Mouse (Mus musculus) hindbrain, embryonic 16.5 days (tissue): ENCODE data around the gene Fam189a1. TPM values are rescaled to one million over a fixed set of nuclear protein-coding genes. Genes with fewer than 3 reads are reported as not detected.
A peak's percentile ranks its signal among the peaks of the same experiment; 100 is the strongest.

Experiments used
- ATAC-seq: fragments of 200-750 bp; cut with Nextera tagmentation; 2 replicates; pipeline ENCODE4 v1.8.0; 2017; ENCODE audit warnings: moderate TSS enrichment, moderate library complexity
- H3K27ac ChIP-seq: fragments of 300-500 bp; sonication (generic); 2 replicates; pipeline ENCODE4 v1.5.1; 2014; ENCODE audit warnings: low read depth, mild to moderate bottlenecking, control low read depth, low read length, moderate library complexity
- H3K27me3 ChIP-seq: fragments of 300-500 bp; sonication (generic); replicated peaks from 2 replicates; pipeline ENCODE4 v1.6.1; 2014; ENCODE audit warnings: low read length; ENCODE audit not compliant: control insufficient read depth, insufficient read depth
- H3K36me3 ChIP-seq: fragments of 300-500 bp; sonication (generic); 2 replicates; pipeline ENCODE4 v1.6.1; 2014; ENCODE audit warnings: mild to moderate bottlenecking, low read length, moderate library complexity, mixed read lengths; ENCODE audit not compliant: control insufficient read depth, insufficient read depth
- H3K4me1 ChIP-seq: fragments of 300-500 bp; sonication (generic); 2 replicates; pipeline ENCODE4 v1.6.1; 2014; ENCODE audit warnings: low read depth, low read length; ENCODE audit not compliant: control insufficient read depth, insufficient read depth
- H3K4me2 ChIP-seq: fragments of 300-500 bp; sonication (generic); 2 replicates; pipeline ENCODE4 v1.6.1; 2014; ENCODE audit warnings: mild to moderate bottlenecking, low read length, control low read depth, moderate library complexity
- H3K4me3 ChIP-seq: fragments of 300-500 bp; sonication (generic); 2 replicates; pipeline ENCODE4 v1.5.1; 2014; ENCODE audit warnings: mild to moderate bottlenecking, low read length, control low read depth, moderate library complexity
- H3K9ac ChIP-seq: fragments of 300-500 bp; sonication (generic); 2 replicates; pipeline ENCODE4 v1.6.1; 2014; ENCODE audit warnings: low read depth, mild to moderate bottlenecking, control low read depth, low read length, moderate library complexity
- H3K9me3 ChIP-seq: fragments of 300-500 bp; sonication (generic); 2 replicates; pipeline ENCODE4 v1.6.1; 2014; ENCODE audit warnings: mild to moderate bottlenecking, low read length, moderate library complexity; ENCODE audit not compliant: control insufficient read depth
- WGBS: fragments of 180-500 bp; shearing (Covaris S2); extraction: QIAGEN DNeasy Blood & Tissue Kit; methylation state at CpG from one replicate; pipeline ENCODE4 v1.1.7; 2014; 5-methylcytosine and 5-hydroxymethylcytosine counted together
- polyA plus RNA-seq: library from polyadenylated mRNA; unstranded; fragments of >200 nt; fragmentation: Nextera tagmentation; extraction: Ambion mirVana; gene quantifications from 2 replicates; pipeline ENCODE4 v1.2.1, GENCODE M21; 2015

Fam189a1 gene
- polyA plus RNA-seq, 1 experiment from 2014 or later: 7.9 TPM

GRCm38 (mm10) chr7:64856526-64857082, 299.8 kb downstream of the Fam189a1 start:
- H3K4me3 ChIP-seq: peak overlapping the region; percentile 2; the same call in 1 of the 2 replicates
- H3K9ac ChIP-seq: no peak overlapping the region
- H3K27ac ChIP-seq: no peak overlapping the region
- peak overlapping the region; percentile 41 for H3K4me2 ChIP-seq
- H3K4me1 ChIP-seq: no peaks in the 10 kb centered on the region
- ATAC-seq: 0 out of 2 replicates have a peak, but pooled peaks have one; percentile 50
- no peaks in the 10 kb centered on the region for H3K9me3 ChIP-seq
- 45% methylated on average over 12 of the region's 12 CpGs for WGBS
- no peaks in the 10 kb centered on the region for H3K27me3 ChIP-seq
- H3K36me3 ChIP-seq: no peaks in the 10 kb centered on the region

GRCm38 (mm10) chr7:64855976-64856375, 300.4 kb downstream of the Fam189a1 start:
- H3K4me2 ChIP-seq: peak overlapping the region; percentile 41
- 48% methylated on average over 15 of the region's 15 CpGs for WGBS
- no peak overlapping the region for H3K27ac ChIP-seq
- peak overlapping the region; percentile 2; the same call in 1 of the 2 replicates for H3K4me3 ChIP-seq
- ATAC-seq: peak; percentile 68
- no peaks in the 10 kb centered on the region for H3K27me3 ChIP-seq
- H3K9ac ChIP-seq: no peak overlapping the region
- H3K9me3 ChIP-seq: no peaks in the 10 kb centered on the region
- H3K4me1 ChIP-seq: no peaks in the 10 kb centered on the region
- no peaks in the 10 kb centered on the region for H3K36me3 ChIP-seq

GRCm38 (mm10) chr7:64855389-64855927, 300.9 kb downstream of the Fam189a1 start:
- Histone ChIP-seq H3K9me3 (no peaks in the 10 kb centered on the region), H3K4me2 (no peak overlapping the region), H3K27me3 (no peaks in the 10 kb centered on the region), H3K36me3 (no peaks in the 10 kb centered on the region), H3K4me1 (no peaks in the 10 kb centered on the region), H3K27ac (no peak overlapping the region), H3K4me3 (no peak overlapping the region), H3K9ac (no peak overlapping the region)
- no peak; the same call in 1 of the 2 replicates for ATAC-seq
- WGBS: 78% methylated on average over 5 of the region's 10 CpGs

- Histone ChIP-seq H3K4me1 (no peaks in the 10 kb centered on the region), H3K9me3 (no peaks in the 10 kb centered on the region), H3K36me3 (no peaks in the 10 kb centered on the region), H3K27ac (no peak overlapping the region), H3K9ac (no peak overlapping the region), H3K27me3 (no peaks in the 10 kb centered on the region), H3K4me2 (no peak overlapping the region), H3K4me3 (no peak overlapping the region)
- WGBS: 61% methylated on average over 3 of the region's 3 CpGs
- no peak for ATAC-seq
Observed at GRCm38 (mm10) chr7:64850791-64851190, 305.6 kb downstream of the Fam189a1 start.

- H3K27me3 ChIP-seq: no peaks in the 10 kb centered on the region
- no peak overlapping the region for H3K4me2 ChIP-seq
- H3K4me1 ChIP-seq: no peaks in the 10 kb centered on the region
- no peak overlapping the region for H3K27ac ChIP-seq
- H3K9ac ChIP-seq: no peak overlapping the region
- H3K4me3 ChIP-seq: no peak overlapping the region
- no peaks in the 10 kb centered on the region for H3K9me3 ChIP-seq
- no peak for ATAC-seq
- WGBS: 72% methylated on average over 5 of the region's 5 CpGs
- no peaks in the 10 kb centered on the region for H3K36me3 ChIP-seq
Observed at GRCm38 (mm10) chr7:64847366-64847899, 308.9 kb downstream of the Fam189a1 start.

- H3K4me2 ChIP-seq: no peak overlapping the region
- H3K9ac ChIP-seq: no peak overlapping the region
- no peaks in the 10 kb centered on the region for H3K9me3 ChIP-seq
- no peak overlapping the region for H3K4me3 ChIP-seq
- H3K36me3 ChIP-seq: no peaks in the 10 kb centered on the region
- ATAC-seq: no peak
- 81% methylated on average over 3 of the region's 3 CpGs for WGBS
- H3K27ac ChIP-seq: no peak overlapping the region
- H3K27me3 ChIP-seq: no peaks in the 10 kb centered on the region
- H3K4me1 ChIP-seq: no peaks in the 10 kb centered on the region; the same call in 1 of the 2 replicates
Observed at GRCm38 (mm10) chr7:64846061-64846460, 310.3 kb downstream of the Fam189a1 start.

GRCm38 (mm10) chr7:64840946-64841659, 315.3 kb downstream of the Fam189a1 start:
- peak; percentile 91 for ATAC-seq
- Histone ChIP-seq H3K27ac (peak overlapping the region; percentile 45), H3K4me2 (peak overlapping the region; percentile 32; the same call in 1 of the 2 replicates), H3K9me3 (no peaks in the 10 kb centered on the region), H3K36me3 (no peaks in the 10 kb centered on the region), H3K9ac (no peak overlapping the region), H3K4me3 (no peak overlapping the region), H3K27me3 (no peaks in the 10 kb centered on the region), H3K4me1 (peaks cover 7% of the 10 kb centered on the region; the same call in 1 of the 2 replicates)
- WGBS: 23% methylated on average over 10 of the region's 10 CpGs

GRCm38 (mm10) chr7:64840576-64840895, 315.8 kb downstream of the Fam189a1 start:
- no peak overlapping the region; the same call in 1 of the 2 replicates for H3K27ac ChIP-seq
- no peak overlapping the region; the same call in 1 of the 2 replicates for H3K4me2 ChIP-seq
- H3K4me3 ChIP-seq: no peak overlapping the region

More at GRCm38 (mm10) chr7:64840576-64840895, 315.8 kb downstream of the Fam189a1 start:
- no peak overlapping the region for H3K9ac ChIP-seq
- no peaks in the 10 kb centered on the region for H3K9me3 ChIP-seq
- 55% methylated on average over 1 of the region's 1 CpGs for WGBS
- peaks cover 7% of the 10 kb centered on the region; the same call in 1 of the 2 replicates for H3K4me1 ChIP-seq
- no peak for ATAC-seq
- H3K27me3 ChIP-seq: no peaks in the 10 kb centered on the region
- H3K36me3 ChIP-seq: no peaks in the 10 kb centered on the region
